Mouse (Mus musculus) embryo, embryonic 11 days (tissue): Measurements from ENCODE around the gene Ttll8.

Experiments
- DNase-seq: peaks from one replicate; pipeline ENCODE4 v3.0.0-alpha.2; 2015

Gene Ttll8

DNA sequence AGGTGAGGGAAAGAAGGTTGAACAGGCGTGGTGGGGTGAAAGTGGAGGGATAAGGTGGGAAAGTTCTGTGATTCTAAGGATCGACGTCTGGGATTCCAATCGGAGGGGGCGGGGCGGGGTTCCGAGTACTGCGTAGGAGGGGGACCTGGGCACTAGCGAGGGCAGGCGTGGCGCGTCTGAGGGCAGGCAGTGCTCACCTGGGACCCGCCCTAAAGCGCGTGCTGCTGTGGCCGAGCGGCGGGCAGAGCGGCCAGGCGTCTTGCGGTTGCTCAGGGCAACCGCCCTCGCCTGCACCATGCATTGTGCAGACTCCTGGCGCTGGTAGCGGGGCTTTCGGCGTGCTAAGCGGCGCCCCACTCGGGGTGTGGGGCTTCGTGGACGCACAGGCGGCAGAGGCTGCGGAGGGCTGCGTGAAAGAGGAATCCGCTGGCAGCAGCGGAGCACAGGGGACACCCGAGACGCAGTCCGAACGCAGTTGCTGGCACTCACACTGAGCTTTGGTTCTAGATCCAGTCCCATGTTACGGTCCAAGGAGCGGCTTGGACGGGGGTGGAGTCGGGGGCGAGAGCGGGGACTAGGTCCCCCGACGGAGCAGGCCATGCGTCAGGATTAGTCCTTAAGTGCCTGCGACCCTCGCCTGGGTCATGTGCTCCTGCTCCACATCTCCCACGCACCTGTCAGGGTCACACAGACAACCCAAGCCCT lies at the start of gene Ttll8:
Ttll8 (minus strand) TSS at position 51 of the 705 bp plus-strand sequence.
- DNase-seq = peak; percentile 68

DNA sequence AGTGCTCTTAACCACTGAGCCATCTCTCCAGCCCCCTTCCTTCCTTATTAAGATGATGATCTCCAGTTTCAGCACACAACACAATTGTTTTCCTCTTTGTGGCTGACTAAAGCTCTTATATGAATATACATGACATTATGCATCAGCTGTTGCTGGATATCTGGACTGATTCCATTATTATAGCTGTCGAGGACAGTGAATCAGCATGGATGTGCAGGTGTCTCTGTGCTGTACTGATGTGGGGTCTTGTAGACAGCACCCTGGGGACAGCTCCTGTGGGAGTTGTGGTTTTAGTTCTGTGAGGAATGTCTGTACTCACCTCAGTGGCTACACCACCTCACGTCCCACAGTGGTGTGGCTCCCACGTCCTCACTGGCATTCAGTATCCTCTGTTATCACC lies 47.0 kb upstream of the Ttll8 start:
- no peak for DNase-seq

DNA sequence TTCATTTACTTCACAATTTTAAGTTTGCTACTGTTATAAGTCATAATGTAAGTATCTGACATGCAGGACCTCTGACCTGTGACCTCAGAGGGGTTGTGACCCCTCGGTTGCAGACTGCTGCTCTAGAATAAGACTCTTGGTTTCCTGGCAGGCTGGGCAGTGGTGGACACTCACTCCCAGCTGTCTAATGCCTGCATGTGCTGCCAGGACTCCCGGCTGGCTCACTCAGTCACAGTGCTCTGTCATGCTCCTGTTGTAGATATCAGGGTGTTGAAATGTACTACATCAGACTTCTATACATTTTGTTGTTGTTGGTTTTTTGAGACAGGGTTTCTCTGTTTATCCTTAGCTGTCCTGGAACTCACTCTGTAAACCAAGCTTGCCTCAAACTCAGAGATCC lies 46.1 kb upstream of the Ttll8 start:
- DNase-seq = no peak

DNA sequence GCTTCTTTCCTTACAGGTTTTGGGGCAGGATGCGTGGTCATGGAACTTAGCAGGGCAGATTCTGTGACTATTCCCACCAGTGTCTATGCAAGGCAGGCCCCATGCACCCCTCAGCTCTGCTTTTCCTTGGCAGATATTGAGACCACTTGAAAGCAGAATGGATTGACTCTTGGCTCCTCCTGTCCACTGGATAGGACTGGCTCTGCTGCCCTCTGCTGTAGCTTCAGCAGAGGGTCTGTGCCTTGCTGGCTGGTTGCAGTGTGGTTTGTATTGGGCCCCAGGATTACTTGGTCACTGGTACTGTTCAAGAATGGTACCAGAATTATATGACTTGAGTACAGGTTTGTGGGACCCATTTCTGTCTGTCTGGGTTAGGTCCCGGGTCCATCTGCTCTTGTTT lies 44.9 kb upstream of the Ttll8 start:
- DNase-seq = peak; percentile 27

DNA sequence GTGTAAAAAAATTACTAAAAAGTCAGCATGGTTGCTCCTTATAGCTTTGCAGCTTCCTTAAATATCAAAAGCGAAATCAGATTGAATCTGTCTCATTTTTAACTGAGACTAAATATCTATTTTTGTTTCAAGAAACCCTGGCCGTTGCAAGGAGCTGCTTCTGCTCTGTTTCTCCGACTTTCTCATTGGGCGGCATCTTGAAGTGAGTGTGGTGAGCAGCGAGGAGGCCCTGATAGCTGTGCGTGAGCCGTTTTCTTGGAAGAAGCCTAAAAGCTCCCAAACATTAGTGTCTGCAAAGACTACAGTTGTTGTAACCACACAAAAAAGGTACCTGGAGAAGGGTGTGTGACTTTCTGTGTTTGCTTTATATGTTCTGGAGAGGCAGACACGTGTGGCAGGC lies 44.4 kb upstream of the Ttll8 start:
- no peak for DNase-seq

DNA sequence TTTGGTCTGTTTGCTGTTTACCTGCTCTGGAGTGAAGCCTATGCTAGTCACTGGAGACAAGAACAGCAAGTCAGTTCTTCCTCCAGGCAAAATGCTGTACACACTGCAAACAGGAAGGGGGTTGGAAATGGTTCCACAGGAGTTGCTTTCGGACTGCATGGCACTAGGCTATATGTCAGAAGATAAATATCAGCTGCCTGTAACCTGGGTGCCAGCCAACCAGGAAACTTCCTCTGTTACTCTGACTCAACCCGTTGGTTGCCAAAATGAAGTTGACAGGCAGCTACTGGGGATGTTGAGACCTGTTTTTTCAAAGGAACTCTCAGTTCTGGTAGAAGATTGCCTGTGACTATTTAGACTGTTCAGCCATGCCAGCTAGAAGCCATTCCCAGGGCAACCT lies 35.0 kb upstream of the Ttll8 start:
- DNase-seq = no peak

DNA sequence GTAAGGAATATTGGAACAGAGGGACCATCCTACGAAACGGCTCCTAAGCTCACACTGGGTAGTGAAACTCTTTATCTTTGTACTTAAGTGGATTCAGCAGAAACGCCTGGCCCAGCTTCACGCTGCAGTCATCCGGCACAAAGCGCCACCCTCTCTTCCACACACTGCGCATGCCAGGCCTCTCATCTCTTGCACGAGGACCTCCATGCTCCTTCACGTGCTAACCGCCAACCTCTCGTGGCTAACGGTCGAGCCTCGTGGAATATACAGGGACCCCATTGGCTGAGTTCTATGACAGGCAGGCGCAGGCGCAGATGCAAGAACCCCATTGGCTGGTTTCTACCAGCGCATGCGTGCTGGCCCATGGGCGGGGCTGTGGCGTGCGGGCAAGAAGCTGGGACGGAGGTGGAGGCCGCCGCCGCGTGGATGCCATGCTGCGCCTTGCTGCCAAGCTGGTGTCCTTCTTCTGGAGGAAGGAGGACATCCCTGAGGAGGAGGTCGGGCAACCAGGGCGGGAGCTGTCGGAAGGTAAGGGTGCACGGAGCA lies 28.4 kb upstream of the Ttll8 start, which contains the start of gene Mov10l1:
Mov10l1 (plus strand) TSS at position 376 of the 546 bp plus-strand sequence.
- no peak for DNase-seq

DNA sequence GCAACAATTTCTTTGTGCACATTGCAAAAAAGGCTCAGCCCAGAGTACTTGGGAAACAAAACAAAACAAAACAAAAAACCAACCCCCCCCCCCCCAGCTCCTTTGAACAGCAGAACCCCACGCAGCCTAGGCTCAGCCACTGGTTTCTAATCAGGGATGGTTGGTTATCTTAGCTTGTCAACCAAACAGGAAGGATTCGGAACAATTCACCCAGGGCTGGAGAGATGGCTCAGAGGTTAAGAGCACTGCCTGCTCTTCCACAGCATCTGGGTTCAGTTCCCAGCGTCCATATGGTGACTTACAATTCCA lies 24.9 kb upstream of the Ttll8 start:
- no peak for DNase-seq

DNA sequence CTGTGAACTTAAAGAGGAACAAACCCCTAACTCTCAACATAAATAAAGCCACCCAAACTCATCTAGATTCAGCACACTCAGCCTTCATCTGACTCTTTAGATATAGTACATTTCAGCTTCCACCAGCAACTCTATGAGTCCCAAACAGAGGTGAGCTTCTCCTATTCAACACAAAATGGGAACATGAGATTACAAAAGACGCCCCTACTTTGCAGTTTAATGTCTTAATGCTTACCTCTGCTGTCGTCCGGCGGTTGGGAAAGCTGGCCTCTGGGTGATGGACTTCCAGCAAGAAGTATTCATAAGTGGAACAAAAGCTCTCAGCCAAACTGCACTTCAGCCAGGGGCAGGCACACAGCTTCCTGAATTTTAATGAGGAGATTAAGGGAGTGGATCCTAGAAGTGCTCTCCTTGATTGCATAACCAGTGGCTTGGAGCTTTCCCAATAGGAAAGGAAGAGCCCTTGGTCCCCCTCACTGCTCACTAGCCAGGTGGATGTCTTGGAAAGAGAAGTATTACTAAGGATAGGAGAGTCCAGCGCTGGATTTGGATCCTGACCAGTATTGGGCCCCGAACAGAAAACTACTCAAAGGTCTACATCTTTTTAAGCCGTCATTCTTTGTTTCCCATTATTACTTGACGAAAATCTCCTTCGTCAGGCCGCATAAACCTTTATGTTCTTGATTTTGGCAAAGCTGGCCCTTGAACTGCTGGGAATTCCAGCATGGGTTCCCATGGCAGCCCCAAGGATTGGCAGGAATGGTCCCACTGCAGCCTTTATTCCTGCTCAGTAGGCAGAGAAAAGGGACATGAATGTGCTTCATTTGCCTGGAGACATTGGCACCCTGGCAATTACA lies 24.3 kb upstream of the Ttll8 start, which contains the start of gene Mlc1:
Mlc1 (minus strand) TSS at position 727 of the 857 bp plus-strand sequence.
- peak; percentile 53 for DNase-seq

DNA sequence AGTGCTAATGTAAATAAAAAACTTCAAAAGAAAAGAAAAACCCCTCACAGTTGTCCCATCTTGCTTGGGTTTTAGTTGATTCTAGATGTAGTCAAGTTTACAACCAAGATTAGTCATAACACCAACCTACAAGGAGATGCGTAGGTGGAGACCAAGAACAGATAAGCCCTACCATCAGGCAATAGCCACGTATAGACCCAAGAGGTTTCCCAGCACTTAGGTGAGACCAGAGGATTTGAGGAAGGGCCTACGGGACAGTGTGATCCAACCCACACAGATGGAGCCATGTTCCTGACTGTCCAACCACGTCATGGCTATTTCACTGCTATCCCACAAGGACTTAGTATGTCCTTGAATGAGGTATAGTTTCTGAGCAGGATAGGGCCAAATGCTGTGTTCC lies 18.1 kb upstream of the Ttll8 start:
- no peak for DNase-seq

DNA sequence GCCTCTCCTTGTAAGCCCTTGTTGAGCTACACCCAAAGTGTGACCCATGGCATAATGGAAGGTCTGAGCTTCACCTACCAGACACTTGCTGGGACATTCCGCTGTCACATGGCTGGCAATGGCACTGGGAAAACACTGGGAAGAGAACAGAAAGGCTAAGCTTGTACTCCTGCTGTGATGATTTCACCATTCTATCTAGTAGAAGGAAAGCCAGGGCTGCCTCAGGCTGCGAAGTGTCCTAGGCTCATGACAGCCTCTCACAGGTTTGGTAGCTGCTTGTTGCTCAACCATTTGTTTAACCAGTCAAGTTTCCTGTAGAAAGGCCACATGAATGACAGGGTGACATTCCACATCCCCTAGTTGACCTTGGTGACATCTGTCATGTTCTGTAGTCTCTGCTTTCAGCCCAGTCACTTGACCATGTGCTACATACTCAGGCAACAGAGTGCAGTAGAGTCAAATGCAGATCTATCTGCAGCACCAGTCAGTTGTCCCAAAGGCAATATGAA lies 9.9 kb upstream of the Ttll8 start:
- DNase-seq = no peak

DNA sequence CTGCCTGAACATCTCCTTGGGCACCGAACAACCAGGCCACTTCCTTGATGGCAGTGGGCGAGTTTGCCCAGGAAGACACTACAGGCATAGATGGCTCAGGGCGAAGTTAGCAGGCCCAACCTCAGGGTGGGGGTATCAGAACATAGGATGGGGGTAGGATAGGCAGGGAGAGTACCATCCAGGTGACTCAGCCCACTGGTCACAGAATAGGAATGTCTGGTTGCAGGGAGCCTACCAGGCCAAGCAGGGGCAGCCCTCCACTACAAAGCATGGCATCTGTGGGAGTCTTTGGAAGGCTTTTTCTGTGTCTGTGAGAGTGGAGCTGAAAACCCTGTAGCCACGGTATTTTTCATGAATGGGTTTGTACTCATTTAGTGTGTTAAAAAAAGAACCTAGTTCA lies 3.3 kb upstream of the Ttll8 start:
- no peak for DNase-seq

DNA sequence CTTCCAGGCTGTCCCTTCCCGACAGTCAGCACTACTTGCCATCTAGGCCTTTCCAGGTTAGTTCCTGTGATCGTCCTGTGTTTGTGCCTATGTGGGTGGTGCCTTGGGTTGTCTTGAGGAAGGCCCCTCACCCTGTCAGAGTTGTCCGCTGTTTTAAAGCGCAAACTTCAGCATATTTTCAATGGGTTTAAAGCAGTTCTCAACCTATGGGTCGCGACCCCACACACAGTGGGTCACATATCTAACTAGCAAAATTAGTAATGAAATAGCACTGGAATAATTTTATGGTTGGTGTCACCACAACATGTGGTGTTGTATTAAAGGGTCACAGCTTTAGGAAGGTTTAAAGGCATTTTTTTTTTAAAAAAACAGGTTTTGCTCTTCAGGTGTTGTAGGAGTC lies 1.1 kb upstream of the Ttll8 start:
- DNase-seq = no peak

DNA sequence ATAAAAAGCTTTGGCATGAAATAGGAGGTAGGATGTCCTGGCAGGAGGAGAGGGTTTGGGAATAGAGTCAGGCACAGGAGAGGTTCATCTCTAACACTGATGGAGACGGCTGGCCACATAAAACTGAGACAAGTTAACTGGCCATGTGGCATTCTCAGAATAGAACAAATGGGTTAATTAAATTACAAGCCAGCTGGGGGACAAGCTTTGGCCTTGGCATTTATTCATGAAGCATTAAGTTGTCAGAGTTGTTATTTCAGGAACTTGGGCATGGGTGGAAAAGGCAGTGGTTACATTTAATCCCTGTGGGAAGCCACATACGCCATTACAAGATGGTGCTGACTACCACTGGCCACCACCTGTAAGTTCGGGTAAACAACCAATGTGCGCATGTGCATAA lies 3.0 kb downstream of the Ttll8 start:
- DNase-seq = no peak

DNA sequence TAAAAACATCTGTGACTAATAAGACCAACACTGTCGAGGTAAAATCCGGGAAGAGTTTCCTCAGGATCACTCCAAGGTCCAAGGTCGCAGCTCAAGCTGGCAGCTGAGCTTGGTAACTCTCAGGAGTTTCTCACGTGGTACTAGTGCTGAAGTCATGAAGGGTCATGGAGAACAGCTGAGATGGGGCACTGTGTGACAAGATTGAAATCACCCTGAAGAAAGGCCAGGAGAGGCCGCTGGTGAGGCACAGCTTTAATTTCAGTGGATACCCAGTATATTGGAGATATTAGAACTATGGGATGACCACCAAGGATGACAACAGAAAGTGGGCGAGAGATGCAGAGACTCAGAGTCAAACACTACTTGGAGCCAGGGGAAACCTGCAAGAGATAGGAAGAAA lies 7.4 kb downstream of the Ttll8 start:
- peak; percentile 17 for DNase-seq

DNA sequence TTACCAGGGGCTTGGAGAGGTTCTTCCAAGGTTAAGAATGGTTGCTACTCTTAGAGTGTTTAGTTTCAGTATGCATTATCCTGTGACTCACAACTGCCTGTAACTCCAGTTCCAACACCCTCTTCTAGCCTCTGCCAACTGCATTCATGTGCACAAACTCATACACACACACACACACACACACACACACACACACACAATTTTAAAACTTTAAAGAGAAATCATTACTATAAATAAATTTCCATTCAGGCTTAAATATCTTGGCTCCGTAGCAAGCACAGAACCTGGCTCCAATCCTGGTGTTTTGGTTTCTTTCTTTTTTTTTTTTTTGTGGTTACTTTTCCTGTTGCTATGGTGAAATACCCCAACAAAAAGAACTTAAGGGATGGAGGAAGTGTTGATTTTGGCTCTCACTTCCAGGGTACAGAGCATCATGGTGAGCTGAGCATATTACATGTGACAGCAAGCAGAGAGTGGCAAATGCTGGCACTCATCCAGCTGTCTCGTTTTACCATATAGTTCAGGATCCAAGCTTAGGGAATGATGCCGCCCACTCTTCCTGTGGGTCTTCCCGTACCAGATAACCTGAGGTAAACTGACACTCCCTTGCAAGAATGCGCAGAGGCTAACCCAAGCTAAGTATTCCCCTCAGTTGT lies 10.2 kb downstream of the Ttll8 start:
- no peak for DNase-seq

DNA sequence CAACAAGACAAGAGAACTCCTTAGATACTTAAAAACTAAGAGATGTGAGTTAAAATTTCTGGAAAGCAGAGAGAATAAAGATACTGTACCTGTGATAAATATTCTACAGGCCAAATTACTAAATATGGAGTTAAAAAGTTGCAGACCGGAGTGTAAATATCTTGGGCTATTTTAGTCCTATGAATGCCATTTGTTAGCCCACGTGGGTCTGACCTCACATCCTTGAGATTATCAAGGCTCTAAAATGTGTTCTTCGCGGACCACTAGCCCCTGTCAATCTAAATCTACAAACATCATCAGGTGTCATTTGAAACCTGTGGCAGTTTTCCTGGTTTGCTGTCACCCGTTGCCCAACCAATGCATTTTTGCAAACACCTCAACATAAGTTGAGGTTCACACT lies 11.4 kb downstream of the Ttll8 start:
- no peak for DNase-seq

DNA sequence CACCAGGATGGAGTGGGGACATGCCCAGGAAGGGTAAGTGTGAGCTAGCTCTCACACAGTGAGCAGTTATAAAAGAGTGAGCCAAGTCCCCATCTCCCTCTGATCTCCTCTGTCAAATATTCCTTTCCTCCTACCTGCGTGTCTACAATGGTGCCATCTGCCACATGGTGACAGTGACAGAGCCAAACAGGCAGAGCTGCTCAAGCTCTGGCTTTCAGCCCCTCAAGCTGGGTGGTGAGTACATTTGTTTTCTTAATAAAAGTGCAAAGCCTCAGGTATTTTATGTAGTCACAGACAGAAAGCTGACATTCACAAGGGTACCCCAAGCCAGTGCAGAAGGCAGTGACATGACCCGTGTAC lies 16.9 kb downstream of the Ttll8 start:
- DNase-seq = no peak

DNA sequence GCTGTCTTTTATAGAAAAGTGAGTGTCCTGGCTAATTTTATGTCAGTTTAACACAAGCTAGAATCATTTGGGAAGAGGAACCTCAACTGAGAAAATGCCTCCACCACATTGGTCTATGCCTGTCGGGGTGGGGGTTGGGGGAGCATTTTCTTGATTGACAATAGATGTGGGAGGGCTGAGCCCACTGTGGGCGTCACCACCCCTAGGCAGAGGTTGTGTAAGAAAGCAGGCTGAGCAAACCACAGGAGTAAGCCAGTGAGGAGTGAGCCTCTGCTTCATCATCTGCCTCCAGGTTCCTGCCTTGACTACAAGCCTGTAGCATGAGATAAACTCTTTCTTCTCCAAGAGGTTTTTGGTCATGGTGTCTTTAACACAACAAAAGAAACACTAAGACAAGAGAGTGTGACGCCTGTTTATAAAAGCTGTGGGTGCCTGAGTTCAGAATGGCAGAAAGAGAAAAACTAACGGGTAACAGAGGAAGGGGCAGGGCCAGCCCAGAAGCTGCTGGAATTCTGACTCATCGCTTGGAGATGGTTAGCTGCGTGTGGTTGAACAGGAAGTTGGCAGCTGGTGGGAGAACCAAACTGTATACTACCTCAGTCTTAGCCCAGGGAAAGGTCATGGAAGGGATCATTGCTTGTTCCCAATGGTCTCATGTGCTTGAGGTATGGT lies 17.5 kb downstream of the Ttll8 start:
- DNase-seq = no peak

DNA sequence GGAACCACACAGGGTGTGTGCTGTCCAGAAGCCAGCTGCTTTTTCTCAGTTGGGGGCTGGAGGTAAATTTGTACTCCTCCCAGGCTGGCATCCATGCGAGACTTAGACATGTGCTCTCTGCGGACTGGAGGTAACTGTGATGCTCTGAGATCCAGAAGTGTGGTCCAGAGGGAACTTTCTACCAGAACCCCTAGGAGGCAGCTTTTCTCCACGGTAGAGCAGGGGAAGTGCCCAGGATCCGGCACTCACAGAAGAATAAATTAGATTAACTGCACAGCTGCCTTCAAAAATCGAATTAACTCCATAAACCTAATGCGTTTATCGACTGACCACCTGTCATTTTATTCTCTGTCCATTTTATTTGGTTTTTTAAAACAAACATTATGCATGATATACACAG lies 20.1 kb downstream of the Ttll8 start:
- DNase-seq = peak; percentile 43

DNA sequence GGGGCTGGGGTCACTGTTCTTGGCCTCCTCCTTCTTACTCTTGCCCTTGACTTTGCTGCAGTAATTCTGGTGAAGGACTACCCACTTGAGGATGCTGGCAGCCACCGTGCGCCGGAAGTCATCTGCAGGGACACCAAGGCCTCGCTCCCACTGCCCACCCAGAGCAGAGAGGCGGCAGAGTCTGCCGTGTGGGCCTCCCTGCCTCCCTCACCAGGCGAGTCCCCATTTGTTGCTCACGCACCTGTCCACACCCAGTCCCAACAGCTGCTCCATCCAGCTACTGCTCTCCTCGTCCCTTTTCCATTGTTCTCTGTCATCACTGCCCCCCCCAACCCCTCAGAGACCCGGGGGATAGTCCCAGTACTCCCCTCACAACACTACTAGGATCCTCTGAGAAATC lies 21.6 kb downstream of the Ttll8 start:
- DNase-seq = no peak

DNA sequence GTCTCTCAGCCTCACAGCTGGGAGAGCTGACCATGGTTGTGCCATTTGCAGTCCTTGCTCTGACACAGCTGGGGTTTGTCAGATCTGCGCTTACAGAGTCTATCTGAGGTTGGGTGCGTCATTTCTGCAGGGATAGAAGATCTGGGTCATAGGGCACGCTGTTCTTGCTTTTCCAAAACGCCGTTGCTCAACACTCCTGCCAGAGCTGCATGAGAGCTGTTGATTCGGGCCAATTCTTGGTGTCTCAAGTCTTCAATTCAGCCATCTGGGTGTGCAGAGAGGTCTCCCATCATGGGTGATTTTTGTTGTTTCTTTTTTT lies 32.3 kb downstream of the Ttll8 start:
- DNase-seq = no peak
